Mouse (Mus musculus) olfactory bulb, adult 2 months (tissue): ENCODE data around the gene Tspan15.

ENCODE experiments used
- CTCF ChIP-seq: fragments of 200-500 bp; IDR thresholded peaks from 2 replicates; pipeline ENCODE4 v1.5.1; 2012; ENCODE audit warnings: low read depth, mild to moderate bottlenecking, low read length, moderate library complexity; ENCODE audit not compliant: insufficient read depth
- POLR2A ChIP-seq: fragments of 200-500 bp; IDR thresholded peaks from 2 replicates; pipeline ENCODE4 v1.6.1; 2012; ENCODE audit warnings: mild to moderate bottlenecking, low read depth, low read length, moderate library complexity; ENCODE audit not compliant: insufficient read depth

DNA sequence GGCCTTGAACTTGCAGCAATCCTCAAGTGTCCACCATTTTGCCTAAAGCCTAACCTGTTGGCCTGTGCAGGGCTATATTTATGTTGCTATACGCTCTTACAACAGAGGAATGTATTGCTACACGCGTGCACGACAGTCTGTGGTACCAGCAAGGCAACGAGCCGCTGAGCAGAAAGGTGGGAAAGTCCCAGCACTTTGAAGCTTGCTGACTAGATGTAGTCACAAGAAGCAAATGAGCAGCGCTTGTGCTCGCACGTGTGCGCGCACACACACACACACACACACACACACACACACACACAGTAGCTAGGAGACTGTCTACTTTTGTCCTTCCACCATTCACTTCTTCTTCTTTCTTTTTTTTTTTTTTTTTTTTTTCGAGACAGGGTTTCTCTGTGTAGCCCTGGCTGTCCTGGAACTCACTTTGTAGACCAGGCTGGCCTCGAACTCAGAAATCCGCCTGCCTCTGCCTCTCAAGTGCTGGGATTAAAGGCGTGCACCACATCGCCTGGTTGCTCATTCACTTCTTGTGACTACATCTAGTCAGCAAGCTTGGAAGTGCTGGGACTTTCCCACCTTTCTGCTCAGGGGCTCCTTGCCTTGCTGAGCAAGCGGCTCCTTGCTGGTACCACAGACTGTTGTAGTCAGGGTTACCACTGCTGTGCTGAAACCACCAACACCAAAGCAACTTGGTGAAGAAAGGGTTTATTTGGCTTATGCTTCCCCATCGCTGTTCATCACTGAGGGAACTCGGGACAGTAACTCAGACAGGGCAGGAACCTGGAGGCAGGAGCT, 46.6 kb upstream of the Tspan15 start:
- TF ChIP-seq CTCF = no peak
- TF ChIP-seq POLR2A = no peak
